Mouse (Mus musculus): ENCODE data around the gene Gcg.

The Gcg gene

GRCm38 (mm10) chr2:62483550-62483949 lies at the start of gene Gcg:
Gcg (minus strand) TSS chr2:62483650.
- DNase-seq, result no peak

DNA sequence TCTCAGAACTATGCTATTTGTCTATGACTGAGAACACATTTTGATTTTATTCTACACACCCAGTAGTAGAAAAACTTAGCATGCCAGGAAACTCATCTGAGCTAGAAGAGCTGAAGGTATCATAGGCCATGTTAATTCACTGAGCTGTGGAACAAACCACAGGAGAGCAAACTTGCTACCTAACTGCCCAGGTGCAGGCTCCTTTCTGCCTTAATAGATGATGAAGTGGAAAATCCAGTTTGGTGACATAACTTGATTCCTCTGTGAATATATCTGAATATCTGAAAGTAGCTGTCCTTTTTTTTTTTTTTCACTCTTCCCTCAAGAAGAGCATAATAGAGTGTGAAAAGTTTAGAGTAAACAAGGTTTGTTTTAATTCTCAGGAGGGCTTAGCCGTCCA lies 47.6 kb upstream of the Gcg start:
- DNase-seq, result no peak

DNA sequence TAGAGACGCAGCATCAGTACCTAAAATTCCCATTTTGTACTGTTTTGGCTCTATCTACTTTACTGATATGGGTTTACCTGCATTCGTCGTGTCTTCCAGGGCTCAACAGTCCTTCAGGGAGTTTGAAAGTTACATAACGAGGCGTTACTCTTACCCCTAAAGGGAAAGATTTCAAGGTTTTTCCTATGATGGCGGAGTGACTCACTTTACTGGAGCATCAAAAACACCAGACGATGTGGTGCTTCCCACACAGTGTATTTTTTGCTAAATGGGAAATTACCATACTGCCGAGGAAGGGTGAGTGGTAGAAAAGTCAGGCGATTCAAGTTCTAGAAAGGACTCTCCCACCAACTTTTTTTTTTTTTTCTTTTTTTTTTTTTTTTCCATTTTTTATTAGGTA lies 42.9 kb upstream of the Gcg start:
- DNase-seq, result no peak

- no peak for DNase-seq
These were observed 34.3 kb upstream of the Gcg start for GRCm38 (mm10) chr2:62517790-62518189.

DNA sequence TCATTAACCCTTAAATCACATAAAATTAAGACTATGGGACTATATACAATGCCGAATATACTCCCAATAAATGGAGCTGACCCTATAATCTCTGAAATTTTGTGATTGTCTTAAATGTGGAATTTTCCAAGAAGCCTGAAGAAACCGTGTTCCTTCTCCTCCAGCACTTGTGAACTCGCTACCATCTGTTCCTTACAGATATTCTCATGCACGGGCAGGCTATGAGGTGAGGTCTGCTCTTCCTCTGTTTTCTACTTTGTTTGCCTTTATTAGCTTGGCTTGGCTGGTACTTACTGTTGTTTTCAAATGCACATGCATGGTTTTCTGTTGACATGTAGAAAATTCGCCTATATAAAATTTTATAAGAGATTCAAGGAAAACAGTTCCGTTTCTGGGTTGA lies 31.0 kb upstream of the Gcg start:
- no peak for DNase-seq

- DNase-seq, result peak; percentile 72 to 76
These were observed 30.0 kb upstream of the Gcg start for GRCm38 (mm10) chr2:62513477-62513876.

DNA sequence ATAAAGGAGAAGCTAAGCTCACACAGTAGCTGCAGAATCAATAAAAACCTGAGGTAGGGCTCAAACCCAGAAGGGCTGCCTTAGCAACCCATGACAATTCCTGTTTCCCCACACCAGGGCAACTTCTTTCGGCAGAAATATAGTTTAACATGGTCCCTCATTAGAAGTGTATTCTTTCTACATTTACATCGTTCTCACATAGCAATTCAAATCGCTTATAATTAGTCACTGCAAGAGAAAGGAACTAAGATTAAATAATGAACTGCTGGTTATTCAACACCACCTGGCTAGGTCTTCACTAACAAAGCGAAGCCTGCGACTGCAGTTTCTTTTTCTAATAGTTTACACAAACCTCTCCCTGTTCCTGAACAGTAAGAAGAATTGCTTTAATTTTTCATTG lies 23.7 kb upstream of the Gcg start:
- no peak for DNase-seq

GRCm38 (mm10) chr2:62506441-62506840 lies 23.0 kb upstream of the Gcg start:
- DNase-seq, result no peak

DNA sequence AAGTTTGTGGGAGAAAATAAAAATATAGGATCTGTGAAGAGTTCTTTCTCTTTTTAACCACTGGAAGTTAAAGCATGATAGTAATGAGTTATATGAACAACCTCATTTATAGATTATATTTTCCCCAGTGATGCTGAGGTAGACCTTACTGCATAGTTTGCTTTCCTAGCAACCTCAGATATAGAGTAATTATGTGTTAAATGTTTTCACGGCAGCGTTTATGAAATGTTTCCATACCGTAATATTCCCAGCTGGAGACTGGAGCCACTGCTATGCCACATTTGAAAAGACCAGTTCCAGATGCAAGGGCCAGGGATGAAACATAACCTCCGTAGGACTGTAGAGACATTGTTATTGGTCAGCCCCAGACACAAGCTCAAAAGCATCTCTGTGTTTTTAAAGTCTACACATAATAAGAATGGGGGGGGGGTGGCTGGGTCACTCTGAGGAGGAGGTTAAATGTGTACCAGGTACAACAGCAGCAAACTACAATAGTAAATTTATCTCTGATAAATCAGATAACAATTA lies 20.9 kb upstream of the Gcg start:
- no peak for DNase-seq

GRCm38 (mm10) chr2:62503326-62503725 lies 19.9 kb upstream of the Gcg start:
- no peak for DNase-seq

- no peak for DNase-seq
These were observed 19.1 kb upstream of the Gcg start for GRCm38 (mm10) chr2:62502516-62502915.

DNA sequence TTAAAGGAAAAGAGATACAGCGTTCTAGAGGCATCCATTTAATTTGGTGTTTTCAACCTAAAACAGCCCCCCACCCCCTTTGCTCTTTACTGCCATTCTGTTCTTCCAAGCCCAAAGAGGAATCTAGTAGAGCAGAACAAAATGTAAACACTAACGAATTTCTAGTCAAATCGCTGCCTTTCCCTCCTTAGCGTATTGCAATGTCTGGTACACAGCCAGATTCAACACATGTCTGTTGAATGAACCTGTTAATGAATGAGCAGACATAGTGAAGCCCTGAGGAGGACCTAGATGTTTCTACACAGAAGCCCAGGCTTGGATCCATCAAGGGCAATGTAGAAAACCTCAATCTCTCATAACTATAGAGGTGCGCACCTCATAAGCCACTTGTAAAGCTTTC lies 15.4 kb upstream of the Gcg start:
- no peak for DNase-seq

DNA sequence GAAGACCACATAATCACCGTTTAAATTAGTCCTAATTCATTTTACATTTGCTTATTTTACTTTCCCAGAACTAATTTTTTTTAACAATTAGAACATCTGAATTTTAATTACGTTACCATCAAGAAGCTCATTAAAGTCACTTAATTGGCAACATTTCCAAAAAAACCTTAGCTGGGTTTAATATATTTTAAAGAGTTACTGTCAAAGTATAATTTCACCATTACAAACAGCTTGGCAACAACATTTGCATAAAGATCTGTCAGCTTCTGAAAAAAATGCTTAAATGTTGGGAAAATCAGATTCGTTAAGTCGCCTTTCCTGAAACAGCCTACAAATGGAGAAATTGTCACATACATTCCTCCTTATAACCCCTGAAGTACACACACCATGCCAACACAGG lies 14.6 kb upstream of the Gcg start:
- DNase-seq, result no peak

- DNase-seq, result no peak
These were observed 14.0 kb upstream of the Gcg start for GRCm38 (mm10) chr2:62497333-62498002.

- DNase-seq, result no peak
These were observed 12.0 kb upstream of the Gcg start for GRCm38 (mm10) chr2:62495407-62495806.

GRCm38 (mm10) chr2:62489832-62490231 lies 6.4 kb upstream of the Gcg start:
- no peak for DNase-seq

GRCm38 (mm10) chr2:62484906-62485305 lies 1.5 kb upstream of the Gcg start:
- DNase-seq, result no peak

DNA sequence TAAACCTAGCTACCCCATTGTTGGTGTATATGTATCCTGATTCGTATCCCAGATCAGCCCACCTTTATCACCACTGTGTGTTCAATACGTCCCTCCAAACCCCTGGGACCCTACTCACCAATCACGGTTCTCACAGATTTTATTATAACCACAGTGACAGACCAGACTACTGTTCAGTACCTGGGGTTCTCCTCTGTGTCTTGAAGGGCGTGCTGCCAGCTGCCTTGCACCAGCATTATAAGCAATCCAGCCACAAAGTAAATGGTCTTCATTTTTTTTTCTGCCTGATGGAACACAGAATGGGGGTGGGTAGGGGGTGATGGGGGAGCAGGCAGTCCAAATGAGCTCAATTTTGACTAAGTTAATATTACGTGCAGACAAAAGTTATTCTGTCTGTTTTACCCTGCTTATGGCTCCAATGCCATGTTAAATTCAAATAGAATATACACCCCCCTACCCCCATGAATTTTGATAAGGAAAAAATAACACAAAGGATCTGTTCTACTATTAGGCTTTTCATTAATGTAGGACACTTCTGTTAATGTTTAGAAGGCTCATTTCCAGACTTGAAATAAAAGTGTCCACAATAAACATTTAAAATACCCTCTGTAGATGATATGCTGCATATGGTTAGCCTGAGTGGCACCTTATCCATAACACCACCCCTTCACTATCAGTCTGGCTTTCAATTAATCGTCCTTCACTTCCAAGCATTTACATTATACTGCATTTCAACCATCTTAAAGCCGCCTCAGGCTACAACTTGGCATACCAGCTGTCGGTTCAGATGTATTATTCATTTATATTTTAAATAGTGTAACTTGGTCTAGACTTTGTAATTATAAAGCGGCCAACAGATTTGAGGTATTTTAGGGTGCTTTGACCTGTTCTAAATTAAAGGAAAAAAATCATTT lies 2.9 kb downstream of the Gcg start:
- no peak for DNase-seq

DNA sequence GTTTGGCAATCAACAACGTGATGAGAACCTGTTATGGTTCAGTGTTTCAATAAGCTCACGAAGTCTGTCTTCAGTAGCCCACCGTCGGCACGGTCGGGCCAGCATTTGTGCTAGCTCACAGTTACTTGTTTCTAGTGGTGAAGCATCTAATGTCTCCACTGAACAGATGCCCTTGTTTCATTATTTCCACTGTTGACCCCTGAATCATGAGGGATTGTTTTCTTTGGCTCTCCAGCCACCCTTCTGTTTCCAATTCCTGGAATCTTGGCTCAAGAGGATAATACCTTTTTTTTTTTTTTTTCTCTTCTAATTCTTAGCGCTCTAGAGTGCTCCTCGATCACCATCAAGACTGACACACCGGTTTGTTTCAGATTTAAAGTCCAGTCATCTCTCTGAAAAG lies 13.9 kb downstream of the Gcg start:
- DNase-seq, result no peak

- no peak for DNase-seq
These were observed 20.2 kb downstream of the Gcg start for GRCm38 (mm10) chr2:62463287-62463686.

- no peak for DNase-seq
These were observed 21.3 kb downstream of the Gcg start for GRCm38 (mm10) chr2:62462174-62462573.

DNA sequence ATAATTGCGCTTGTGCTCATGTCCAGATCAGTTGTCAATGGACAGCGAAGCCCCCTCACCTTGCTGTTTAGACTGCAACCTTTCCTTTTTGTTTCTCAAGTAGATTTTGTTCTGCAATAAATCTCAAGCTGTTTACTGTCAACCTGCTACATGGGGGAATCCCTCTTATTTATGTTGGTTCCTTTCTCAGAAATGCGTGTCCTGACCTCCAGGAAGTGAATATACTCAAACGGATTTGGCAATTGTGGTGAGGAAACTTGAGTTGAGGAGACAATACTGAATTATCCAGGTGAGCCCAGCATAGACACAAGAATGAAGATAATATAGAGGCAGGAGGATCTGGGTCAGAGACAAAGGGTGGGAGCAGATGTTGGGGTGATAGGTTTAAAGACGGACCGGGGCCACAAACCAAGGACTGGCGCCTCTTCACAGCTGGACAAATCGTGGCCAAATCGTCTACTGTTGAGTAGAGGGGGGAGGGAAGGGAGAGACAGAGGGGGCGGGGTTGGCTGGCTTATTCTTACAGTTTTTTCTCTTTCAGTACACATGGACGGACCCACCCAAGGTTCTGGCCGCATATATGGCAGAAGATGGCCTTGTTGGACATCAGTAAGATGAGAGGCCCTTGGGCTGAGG lies 22.5 kb downstream of the Gcg start:
- no peak for DNase-seq

DNA sequence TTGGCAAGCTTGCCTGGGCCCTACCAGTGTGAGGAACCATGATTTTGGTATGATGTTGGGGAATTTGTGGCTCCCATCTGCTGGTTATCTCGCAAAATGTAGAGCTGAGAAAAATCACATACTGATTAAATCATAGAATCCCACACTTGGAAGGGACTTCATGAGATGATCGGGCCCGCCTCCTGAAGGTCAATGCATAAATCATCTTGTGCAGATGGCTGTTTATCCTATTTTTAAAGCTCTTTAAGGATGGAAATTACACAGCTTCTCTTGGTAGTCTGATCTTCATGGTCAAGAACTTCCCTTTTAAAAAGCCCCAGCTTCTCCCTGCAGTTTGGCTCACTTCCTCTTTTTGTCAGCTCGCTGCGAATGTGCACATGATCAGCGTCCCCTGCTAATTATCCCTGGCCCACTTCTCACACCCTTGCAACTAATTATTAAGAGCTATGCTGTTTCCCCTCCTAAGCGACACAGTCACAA lies 23.2 kb downstream of the Gcg start:
- DNase-seq, result no peak
